Mouse (Mus musculus) liver, embryonic 13.5 days (tissue): Measurements from ENCODE around the gene Sparcl1. TPM values are rescaled to one million over a fixed set of nuclear protein-coding genes. Genes with fewer than 3 reads are reported as not detected.

ENCODE experiments used
- ATAC-seq: fragments of 200-750 bp; cut with Nextera tagmentation; 2 replicates; pipeline ENCODE4 v1.8.0; 2017; ENCODE audit warnings: low read depth, mild to moderate bottlenecking, moderate number of reproducible peaks, moderate library complexity
- DNase-seq: peaks from one replicate; pipeline ENCODE4 v3.0.0; 2022
- H3K27ac ChIP-seq: fragments of 300-500 bp; sonication (generic); 2 replicates; pipeline ENCODE4 v1.5.1; 2015; ENCODE audit warnings: moderate library complexity, mild to moderate bottlenecking, inconsistent platforms
- H3K27me3 ChIP-seq: fragments of 300-500 bp; sonication (generic); 2 replicates; pipeline ENCODE4 v1.6.1; 2015; ENCODE audit warnings: mild to moderate bottlenecking, inconsistent platforms
- H3K36me3 ChIP-seq: fragments of 300-500 bp; sonication (generic); 2 replicates; pipeline ENCODE4 v1.6.1; 2015; ENCODE audit warnings: mild to moderate bottlenecking, inconsistent platforms
- H3K4me1 ChIP-seq: fragments of 300-500 bp; sonication (generic); replicated peaks from 2 replicates; pipeline ENCODE4 v1.6.1; 2015; ENCODE audit warnings: inconsistent platforms
- H3K4me2 ChIP-seq: fragments of 300-500 bp; sonication (generic); 2 replicates; pipeline ENCODE4 v1.6.1; 2015; ENCODE audit warnings: inconsistent platforms, mild to moderate bottlenecking, moderate library complexity
- H3K4me3 ChIP-seq: fragments of 300-500 bp; sonication (generic); replicated peaks from 2 replicates; pipeline ENCODE4 v1.5.1; 2015; ENCODE audit warnings: mild to moderate bottlenecking, inconsistent platforms
- H3K9ac ChIP-seq: fragments of 300-500 bp; sonication (generic); 2 replicates; pipeline ENCODE4 v1.6.1; 2015; ENCODE audit warnings: mild to moderate bottlenecking, inconsistent platforms
- H3K9me3 ChIP-seq: fragments of 300-500 bp; sonication (generic); replicated peaks from 2 replicates; pipeline ENCODE4 v1.6.1; 2016; ENCODE audit warnings: inconsistent platforms
- WGBS: fragments of 180-500 bp; shearing (Covaris S2); methylation state at CpG from one replicate; pipeline ENCODE4 v1.1.7; 2015; ENCODE audit not compliant: insufficient replicate concordance; 5-methylcytosine and 5-hydroxymethylcytosine counted together
- polyA plus RNA-seq: library from polyadenylated mRNA; unstranded; fragments of >200 nt; fragmentation: Nextera tagmentation; extraction: Ambion mirVana; gene quantifications from 2 replicates; pipeline ENCODE4 v1.2.1, GENCODE M21; 2015

Sparcl1 gene
- polyA plus RNA-seq, 1 experiment from 2014 or later: 2.0 TPM

GRCm38 (mm10) chr5:104060429-104060828 is 53.1 kb downstream of the Sparcl1 start:
- no peak overlapping the region for H3K4me2 ChIP-seq
- ATAC-seq (no peak), DNase-seq (no peak)
- H3K36me3 ChIP-seq: peaks cover 80% of the 10 kb centered on the region
- no peak overlapping the region for H3K4me3 ChIP-seq
- no peaks in the 10 kb centered on the region for H3K27me3 ChIP-seq
- H3K9ac ChIP-seq: no peak overlapping the region
- peak overlapping the region; percentile 48 for H3K27ac ChIP-seq
- WGBS: 87% methylated on average over 5 of the region's 5 CpGs
- no peaks in the 10 kb centered on the region for H3K9me3 ChIP-seq
- peaks cover 56% of the 10 kb centered on the region for H3K4me1 ChIP-seq

GRCm38 (mm10) chr5:104059628-104060027 is 53.9 kb downstream of the Sparcl1 start:
- ATAC-seq (no peak), DNase-seq (no peak)
- H3K4me1 ChIP-seq: peaks cover 64% of the 10 kb centered on the region
- H3K4me2 ChIP-seq: no peak overlapping the region
- no peak overlapping the region for H3K4me3 ChIP-seq
- no peak overlapping the region for H3K9ac ChIP-seq
- H3K36me3 ChIP-seq: peaks cover 73% of the 10 kb centered on the region
- WGBS: 80% methylated on average over 9 of the region's 9 CpGs
- peak overlapping the region; percentile 48 for H3K27ac ChIP-seq
- H3K27me3 ChIP-seq: no peaks in the 10 kb centered on the region
- no peaks in the 10 kb centered on the region for H3K9me3 ChIP-seq

DNA sequence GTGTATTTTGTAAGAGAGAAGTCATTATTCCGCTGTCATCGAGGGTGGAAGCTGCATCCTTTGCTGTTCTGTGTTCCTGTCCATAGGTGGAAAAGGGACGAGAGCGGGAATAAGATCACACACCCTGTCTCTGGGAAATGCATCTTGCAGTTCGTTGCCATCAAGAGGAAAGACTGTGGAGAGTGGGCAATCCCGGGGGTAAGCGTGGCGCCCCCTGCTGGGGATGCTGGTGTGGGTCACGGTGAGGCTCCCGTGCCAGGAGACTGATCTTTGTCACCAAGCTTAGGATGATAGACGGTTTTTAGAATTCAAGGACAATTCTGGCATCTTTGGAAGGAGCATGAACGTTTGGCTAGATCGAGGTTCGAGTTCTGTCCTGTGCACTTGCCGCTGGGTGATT is 55.5 kb downstream of the Sparcl1 start:
- 63% methylated on average over 15 of the region's 15 CpGs for WGBS
- H3K27me3 ChIP-seq: no peaks in the 10 kb centered on the region
- ATAC-seq (no peak), DNase-seq (no peak)
- H3K4me3 ChIP-seq: no peak overlapping the region
- H3K4me1 ChIP-seq: peaks cover 69% of the 10 kb centered on the region
- H3K9ac ChIP-seq: no peak overlapping the region
- H3K36me3 ChIP-seq: peaks cover 65% of the 10 kb centered on the region
- no peak overlapping the region for H3K4me2 ChIP-seq
- 0 out of 2 replicates have a peak overlapping the region, but pooled peaks have one; percentile 20 for H3K27ac ChIP-seq
- no peaks in the 10 kb centered on the region for H3K9me3 ChIP-seq

DNA sequence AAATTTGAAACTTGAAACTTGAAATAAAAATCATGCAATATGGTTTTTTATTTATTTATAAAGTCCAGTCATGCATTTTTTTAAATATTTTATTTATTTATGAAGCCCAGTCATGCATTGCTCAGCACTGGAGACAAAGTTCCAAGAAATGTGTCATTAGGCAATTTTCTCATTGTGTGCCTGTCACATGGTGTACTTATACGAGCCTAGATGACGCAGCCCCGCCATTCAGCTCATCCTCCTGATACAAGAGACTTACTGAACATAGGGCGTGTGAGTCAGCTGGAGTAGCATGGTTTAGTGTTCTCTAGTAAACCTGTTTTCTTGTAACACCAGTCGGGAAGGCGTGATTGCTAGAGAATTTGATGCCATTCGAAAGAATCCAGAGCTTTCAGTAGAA is 57.2 kb downstream of the Sparcl1 start:
- WGBS: 78% methylated on average over 7 of the region's 7 CpGs
- Histone ChIP-seq H3K4me2 (no peak overlapping the region), H3K27ac (peak overlapping the region; percentile 73), H3K4me1 (peaks cover 60% of the 10 kb centered on the region), H3K36me3 (peaks cover 69% of the 10 kb centered on the region), H3K9ac (no peak overlapping the region), H3K4me3 (no peak overlapping the region), H3K9me3 (no peaks in the 10 kb centered on the region), H3K27me3 (no peaks in the 10 kb centered on the region)
- DNase-seq (no peak), ATAC-seq (no peak)

- 0 out of 2 replicates have a peak overlapping the region, but pooled peaks have one; percentile 34 for H3K9ac ChIP-seq
- DNase-seq (no peak), ATAC-seq (peak; percentile 19; the same call in 1 of the 2 replicates)
- no peaks in the 10 kb centered on the region for H3K9me3 ChIP-seq
- no peaks in the 10 kb centered on the region for H3K27me3 ChIP-seq
- peak overlapping the region; percentile 85 for H3K27ac ChIP-seq
- H3K4me3 ChIP-seq: no peak overlapping the region
- peak overlapping the region; percentile 40 for H3K4me2 ChIP-seq
- WGBS: 41% methylated on average over 4 of the region's 4 CpGs
- H3K36me3 ChIP-seq: peaks cover 69% of the 10 kb centered on the region
- H3K4me1 ChIP-seq: peaks cover 60% of the 10 kb centered on the region
Measured at GRCm38 (mm10) chr5:104055816-104056215, 57.7 kb downstream of the Sparcl1 start.

GRCm38 (mm10) chr5:104054938-104055337 is 58.6 kb downstream of the Sparcl1 start:
- Histone ChIP-seq H3K9ac (peak overlapping the region; percentile 34), H3K4me1 (peaks cover 62% of the 10 kb centered on the region), H3K27ac (peak overlapping the region; percentile 85), H3K27me3 (no peaks in the 10 kb centered on the region), H3K4me2 (peak overlapping the region; percentile 40), H3K36me3 (peaks cover 68% of the 10 kb centered on the region), H3K9me3 (no peaks in the 10 kb centered on the region), H3K4me3 (no peak overlapping the region)
- DNase-seq (peak; percentile 63), ATAC-seq (peak; percentile 89)
- 30% methylated on average over 4 of the region's 4 CpGs for WGBS

DNA sequence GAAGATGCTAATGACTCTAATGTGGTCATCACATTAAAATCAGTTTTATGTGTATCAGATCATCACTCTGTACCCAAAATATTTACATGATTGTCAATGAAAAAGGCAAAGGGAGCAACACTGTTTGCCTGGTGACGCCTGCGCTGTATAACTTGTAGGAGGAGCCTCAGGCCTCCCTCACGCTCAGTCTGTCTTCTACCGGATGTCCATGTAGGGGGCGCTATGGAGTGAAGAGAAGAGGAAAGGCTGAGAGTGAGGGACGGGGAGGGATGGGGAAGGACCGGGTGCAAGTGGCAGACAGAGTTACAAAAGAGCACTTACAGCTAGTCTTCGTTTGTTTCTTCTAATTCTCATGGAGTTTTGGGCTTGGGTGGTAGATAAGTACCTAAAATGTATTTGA is 60.6 kb downstream of the Sparcl1 start:
- H3K4me2 ChIP-seq: no peak overlapping the region
- DNase-seq: peak; percentile 63
- peak; percentile 56 for ATAC-seq
- H3K36me3 ChIP-seq: peaks cover 49% of the 10 kb centered on the region
- H3K27me3 ChIP-seq: no peaks in the 10 kb centered on the region
- no peak overlapping the region for H3K4me3 ChIP-seq
- 53% methylated on average over 8 of the region's 8 CpGs for WGBS
- H3K4me1 ChIP-seq: peaks cover 73% of the 10 kb centered on the region
- no peak overlapping the region for H3K27ac ChIP-seq
- no peaks in the 10 kb centered on the region for H3K9me3 ChIP-seq
- H3K9ac ChIP-seq: no peak overlapping the region

DNA sequence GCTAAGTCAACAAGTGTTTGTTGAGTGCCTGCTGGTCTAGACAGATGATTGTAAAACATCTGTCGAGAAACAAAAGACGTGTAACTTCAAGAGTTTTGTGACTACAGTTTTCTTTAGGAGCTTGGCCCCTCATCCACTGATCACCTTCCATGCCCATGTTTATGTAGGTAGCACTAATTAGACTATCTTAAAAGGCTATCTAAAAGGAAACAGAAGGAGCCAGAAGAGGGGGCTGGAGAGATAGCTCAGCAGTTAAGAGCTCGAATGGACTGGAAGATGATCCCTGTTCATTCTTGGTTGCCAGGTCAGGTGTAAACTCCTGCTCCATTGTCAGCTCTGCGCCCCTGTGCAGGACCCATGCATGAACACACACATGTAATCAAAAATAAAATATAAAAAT is 65.4 kb downstream of the Sparcl1 start:
- 27% methylated on average over 4 of the region's 4 CpGs for WGBS
- no peaks in the 10 kb centered on the region for H3K27me3 ChIP-seq
- H3K4me3 ChIP-seq: peak overlapping the region; percentile 92
- no peak for DNase-seq
- H3K36me3 ChIP-seq: peaks cover 30% of the 10 kb centered on the region
- H3K4me2 ChIP-seq: peak overlapping the region; percentile 92
- peak overlapping the region; percentile 95 for H3K9ac ChIP-seq
- no peaks in the 10 kb centered on the region for H3K9me3 ChIP-seq
- H3K27ac ChIP-seq: peak overlapping the region; percentile 96
- peaks cover 61% of the 10 kb centered on the region for H3K4me1 ChIP-seq
- no peak for ATAC-seq

DNA sequence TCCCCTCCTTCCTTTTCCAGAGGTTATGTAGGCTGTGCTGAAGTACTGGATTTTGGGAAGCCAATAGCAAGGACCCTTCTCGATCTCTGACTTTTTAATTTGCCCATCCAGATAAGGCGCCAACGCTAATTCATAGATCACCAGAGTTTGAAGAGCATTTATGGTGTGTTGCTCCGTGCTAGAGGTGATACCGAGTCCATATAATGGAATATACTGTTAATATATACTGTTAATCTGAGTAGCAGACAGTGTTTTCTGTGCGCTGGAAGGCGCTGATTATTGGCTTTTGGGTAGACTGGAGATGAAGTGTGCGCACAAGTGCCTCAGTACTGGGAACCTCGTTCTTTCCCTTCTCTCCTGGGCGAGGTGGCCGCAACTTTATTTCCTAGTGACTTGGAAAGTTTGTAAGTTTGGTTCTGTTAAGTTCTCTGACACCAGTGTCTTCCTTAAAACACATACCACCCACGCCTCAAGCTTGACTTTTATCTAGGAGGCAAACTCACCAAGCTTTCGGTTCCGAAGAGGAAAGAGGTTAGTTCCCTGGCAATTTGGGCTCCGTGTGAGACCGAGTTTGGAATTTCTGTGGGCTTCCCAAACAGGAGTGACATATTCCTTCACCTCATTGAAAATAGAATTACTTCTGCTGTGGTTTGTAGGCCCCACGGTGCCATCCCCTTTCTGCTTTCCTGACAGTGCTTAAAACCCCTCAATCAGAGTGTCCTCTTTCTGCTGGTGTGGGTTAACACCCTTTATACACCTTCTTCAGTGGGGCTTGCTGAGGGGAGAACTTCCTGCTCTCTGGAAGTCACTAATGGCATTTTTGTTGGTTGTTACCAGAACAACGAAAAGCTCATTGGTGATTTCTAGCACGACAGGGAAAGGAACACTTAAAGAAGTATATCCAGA is 66.1 kb downstream of the Sparcl1 start:
- H3K4me2 ChIP-seq: peak overlapping the region; percentile 92
- peaks cover 60% of the 10 kb centered on the region for H3K4me1 ChIP-seq
- WGBS: 2% methylated on average over 19 of the region's 19 CpGs
- peak overlapping the region; percentile 95 for H3K9ac ChIP-seq
- H3K4me3 ChIP-seq: peak overlapping the region; percentile 92
- H3K36me3 ChIP-seq: peaks cover 25% of the 10 kb centered on the region
- no peaks in the 10 kb centered on the region for H3K27me3 ChIP-seq
- ATAC-seq (peak; percentile 13; the same call in 1 of the 2 replicates), DNase-seq (no peak)
- no peaks in the 10 kb centered on the region for H3K9me3 ChIP-seq
- peak overlapping the region; percentile 96 for H3K27ac ChIP-seq

GRCm38 (mm10) chr5:104046256-104047199 is 67.0 kb downstream of the Sparcl1 start, which contains the start of gene Nudt9:
TSS of gene Nudt9 (plus strand) at chr5:104046306.
- peak within 1 kb of the TSS; percentile 92 for H3K4me3 ChIP-seq
- peaks cover 16% of the 10 kb centered on the region for H3K36me3 ChIP-seq
- H3K27me3 ChIP-seq: no peaks in the 10 kb centered on the region
- H3K4me1 ChIP-seq: peaks cover 58% of the 10 kb centered on the region
- H3K27ac ChIP-seq: peak within 1 kb of the TSS; percentile 96
- H3K4me2 ChIP-seq: peak within 1 kb of the TSS; percentile 92
- ATAC-seq: peak; percentile 92
- DNase-seq: peak; percentile 96
- 4% methylated on average over 90 of the region's 90 CpGs for WGBS
- H3K9me3 ChIP-seq: no peaks in the 10 kb centered on the region
- peak within 1 kb of the TSS; percentile 95 for H3K9ac ChIP-seq

DNA sequence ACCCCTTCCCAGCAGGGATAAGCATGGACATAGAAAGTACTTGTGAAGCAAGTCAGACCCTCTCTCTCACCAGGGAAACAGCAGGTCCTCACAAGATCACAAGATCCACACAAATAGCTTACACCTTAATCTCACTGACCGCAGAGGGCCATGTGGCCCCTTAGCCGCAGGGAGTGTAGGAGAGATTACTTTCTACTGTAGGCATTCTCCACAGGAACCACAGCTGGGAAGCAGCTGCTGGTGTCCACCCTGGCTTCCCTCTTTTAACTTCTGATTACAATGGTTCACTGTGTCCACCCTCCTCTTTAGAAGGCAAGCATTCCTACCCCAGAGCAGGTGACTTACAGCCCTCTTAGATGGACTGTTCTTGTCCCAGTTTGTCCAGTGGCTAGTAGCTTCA is 69.8 kb downstream of the Sparcl1 start:
- 30% methylated on average over 2 of the region's 2 CpGs for WGBS
- Histone ChIP-seq H3K4me1 (peaks cover 55% of the 10 kb centered on the region), H3K27ac (peak overlapping the region; percentile 58), H3K27me3 (no peaks in the 10 kb centered on the region), H3K9ac (peak overlapping the region; percentile 52), H3K4me2 (peak overlapping the region; percentile 33), H3K9me3 (no peaks in the 10 kb centered on the region), H3K36me3 (no peaks in the 10 kb centered on the region), H3K4me3 (no peak overlapping the region)
- DNase-seq (peak; percentile 49), ATAC-seq (peak; percentile 27)
